Mouse (Mus musculus): ENCODE results near the gene Plpp1.

GRCm38 (mm10) chr13:112835113-112835512, 34.5 kb downstream of the Plpp1 start:
- TF ChIP-seq CTCF (conservative IDR thresholded peaks at IDR 0.05; ENCODE audit: insufficient read depth, insufficient read length, low read depth, low read length) (no peak), POLR2A (IDR thresholded peaks at IDR 0.05; ENCODE audit: low read depth, low read length) (no peak)
